Mouse (Mus musculus): ENCODE data around the gene Snx8. TPM values are rescaled to one million over a fixed set of nuclear protein-coding genes. Genes with fewer than 3 reads are reported as not detected.

The Snx8 gene
- polyA plus RNA-seq, 1 experiment from 2014 or later = 17.3 TPM

GRCm38 (mm10) chr5:140405126-140405525 is 16.1 kb upstream of the Snx8 start:
- no peaks in the 10 kb centered on the region for H3K9me3 ChIP-seq
- no peak overlapping the region for H3K9ac ChIP-seq
- 74% methylated on average over 6 of the region's 6 CpGs for WGBS
- no peak overlapping the region for H3K27ac ChIP-seq
- no peak overlapping the region for H3K4me3 ChIP-seq (replicated peaks)
- no peak overlapping the region for H3K4me2 ChIP-seq
- 0 out of 2 replicates have a peak, but pooled peaks cover 4% of the 10 kb centered on the region for H3K4me1 ChIP-seq
- no peaks in the 10 kb centered on the region for H3K27me3 ChIP-seq (replicated peaks)
- H3K36me3 ChIP-seq = no peaks in the 10 kb centered on the region
- no peak for ATAC-seq (ENCODE audit: insufficient read depth, low FRiP score, low read depth)

GRCm38 (mm10) chr5:140402640-140403270 is 13.7 kb upstream of the Snx8 start:
- Histone ChIP-seq H3K27me3 (replicated peaks) (no peaks in the 10 kb centered on the region), H3K36me3 (no peaks in the 10 kb centered on the region), H3K9ac (no peak overlapping the region), H3K9me3 (no peaks in the 10 kb centered on the region), H3K4me3 (replicated peaks) (no peak overlapping the region), H3K27ac (no peak overlapping the region), H3K4me2 (no peak overlapping the region), H3K4me1 (0 out of 2 replicates have a peak, but pooled peaks cover 4% of the 10 kb centered on the region)
- 71% methylated on average over 4 of the region's 4 CpGs for WGBS
- ATAC-seq (ENCODE audit: insufficient read depth, low FRiP score, low read depth) = no peak

- WGBS = 60% methylated on average over 8 of the region's 8 CpGs
- H3K9ac ChIP-seq = no peak overlapping the region
- no peaks in the 10 kb centered on the region for H3K27me3 ChIP-seq (replicated peaks)
- no peak overlapping the region for H3K4me3 ChIP-seq (replicated peaks)
- no peaks in the 10 kb centered on the region for H3K9me3 ChIP-seq
- no peaks in the 10 kb centered on the region for H3K36me3 ChIP-seq
- H3K27ac ChIP-seq = no peak overlapping the region
- no peak for ATAC-seq (ENCODE audit: insufficient read depth, low FRiP score, low read depth)
- no peak overlapping the region for H3K4me2 ChIP-seq
- H3K4me1 ChIP-seq = no peaks in the 10 kb centered on the region
Measured at GRCm38 (mm10) chr5:140396166-140396940, 7.3 kb upstream of the Snx8 start.

GRCm38 (mm10) chr5:140392701-140393100 is 3.6 kb upstream of the Snx8 start:
- Histone ChIP-seq H3K36me3 (no peaks in the 10 kb centered on the region), H3K4me1 (peaks cover 8% of the 10 kb centered on the region; the same call in 1 of the 2 replicates), H3K4me2 (no peak overlapping the region), H3K9me3 (no peaks in the 10 kb centered on the region), H3K27ac (no peak overlapping the region), H3K9ac (no peak overlapping the region), H3K4me3 (replicated peaks) (no peak overlapping the region), H3K27me3 (replicated peaks) (no peaks in the 10 kb centered on the region)
- ATAC-seq (ENCODE audit: insufficient read depth, low FRiP score, low read depth) = no peak
- 80% methylated on average over 3 of the region's 3 CpGs for WGBS

GRCm38 (mm10) chr5:140391981-140392380 is 2.9 kb upstream of the Snx8 start:
- peaks cover 8% of the 10 kb centered on the region; the same call in 1 of the 2 replicates for H3K4me1 ChIP-seq
- H3K4me3 ChIP-seq (replicated peaks) = no peak overlapping the region
- no peak for ATAC-seq (ENCODE audit: insufficient read depth, low FRiP score, low read depth)
- WGBS = 85% methylated on average over 5 of the region's 5 CpGs
- H3K27me3 ChIP-seq (replicated peaks) = no peaks in the 10 kb centered on the region
- no peaks in the 10 kb centered on the region for H3K36me3 ChIP-seq
- H3K9ac ChIP-seq = no peak overlapping the region
- no peaks in the 10 kb centered on the region for H3K9me3 ChIP-seq
- no peak overlapping the region for H3K27ac ChIP-seq
- no peak overlapping the region for H3K4me2 ChIP-seq

- no peaks in the 10 kb centered on the region for H3K9me3 ChIP-seq
- no peak overlapping the region for H3K27ac ChIP-seq
- no peak overlapping the region for H3K4me2 ChIP-seq
- no peak overlapping the region for H3K9ac ChIP-seq
- no peaks in the 10 kb centered on the region for H3K27me3 ChIP-seq (replicated peaks)
- WGBS = 76% methylated on average over 1 of the region's 1 CpGs
- ATAC-seq (ENCODE audit: insufficient read depth, low FRiP score, low read depth) = no peak
- H3K4me1 ChIP-seq = peaks cover 8% of the 10 kb centered on the region; the same call in 1 of the 2 replicates
- no peaks in the 10 kb centered on the region for H3K36me3 ChIP-seq
- no peak overlapping the region for H3K4me3 ChIP-seq (replicated peaks)
Measured at GRCm38 (mm10) chr5:140391435-140391834, 2.4 kb upstream of the Snx8 start.

- no peaks in the 10 kb centered on the region for H3K9me3 ChIP-seq
- H3K27me3 ChIP-seq (replicated peaks) = no peaks in the 10 kb centered on the region
- H3K36me3 ChIP-seq = no peaks in the 10 kb centered on the region
- peak overlapping the region; percentile 8; the same call in 1 of the 2 replicates for H3K27ac ChIP-seq
- peak overlapping the region; percentile 88 for H3K4me2 ChIP-seq
- H3K9ac ChIP-seq = no peak overlapping the region
- peak; percentile 41 for ATAC-seq (ENCODE audit: insufficient read depth, low FRiP score, low read depth)
- 55% methylated on average over 3 of the region's 3 CpGs for WGBS
- H3K4me3 ChIP-seq (replicated peaks) = peak overlapping the region; percentile 74
- H3K4me1 ChIP-seq = peaks cover 8% of the 10 kb centered on the region; the same call in 1 of the 2 replicates
Measured at GRCm38 (mm10) chr5:140389647-140390046, 585 bp upstream of the Snx8 start.

- H3K27me3 ChIP-seq (replicated peaks) = no peaks in the 10 kb centered on the region
- H3K27ac ChIP-seq = no peak overlapping the region
- 78% methylated on average over 12 of the region's 12 CpGs for WGBS
- H3K4me2 ChIP-seq = peak overlapping the region; percentile 88
- H3K4me1 ChIP-seq = peaks cover 11% of the 10 kb centered on the region
- no peaks in the 10 kb centered on the region for H3K36me3 ChIP-seq
- no peak for ATAC-seq (ENCODE audit: insufficient read depth, low FRiP score, low read depth)
- H3K9me3 ChIP-seq = no peaks in the 10 kb centered on the region
- H3K9ac ChIP-seq = no peak overlapping the region
- H3K4me3 ChIP-seq (replicated peaks) = peak overlapping the region; percentile 74
Measured at GRCm38 (mm10) chr5:140387816-140388510, 1.1 kb downstream of the Snx8 start.

GRCm38 (mm10) chr5:140387236-140387635 is 1.8 kb downstream of the Snx8 start:
- ATAC-seq (ENCODE audit: insufficient read depth, low FRiP score, low read depth) = no peak
- peaks cover 11% of the 10 kb centered on the region for H3K4me1 ChIP-seq
- H3K27ac ChIP-seq = no peak overlapping the region
- H3K27me3 ChIP-seq (replicated peaks) = no peaks in the 10 kb centered on the region
- no peaks in the 10 kb centered on the region for H3K9me3 ChIP-seq
- H3K4me3 ChIP-seq (replicated peaks) = no peak overlapping the region
- no peak overlapping the region for H3K4me2 ChIP-seq
- no peaks in the 10 kb centered on the region for H3K36me3 ChIP-seq
- no peak overlapping the region for H3K9ac ChIP-seq
- WGBS = 84% methylated on average over 7 of the region's 7 CpGs

GRCm38 (mm10) chr5:140384462-140384861 is 4.6 kb downstream of the Snx8 start:
- Histone ChIP-seq H3K36me3 (no peaks in the 10 kb centered on the region), H3K4me1 (peaks cover 11% of the 10 kb centered on the region), H3K27me3 (replicated peaks) (no peaks in the 10 kb centered on the region), H3K9me3 (no peaks in the 10 kb centered on the region), H3K9ac (no peak overlapping the region), H3K4me2 (no peak overlapping the region), H3K27ac (no peak overlapping the region), H3K4me3 (replicated peaks) (no peak overlapping the region)
- ATAC-seq (ENCODE audit: insufficient read depth, low FRiP score, low read depth) = no peak
- WGBS = 97% methylated on average over 1 of the region's 1 CpGs

- Histone ChIP-seq H3K4me1 (peaks cover 10% of the 10 kb centered on the region), H3K9ac (no peak overlapping the region), H3K9me3 (no peaks in the 10 kb centered on the region), H3K4me3 (replicated peaks) (no peak overlapping the region), H3K36me3 (no peaks in the 10 kb centered on the region), H3K4me2 (no peak overlapping the region), H3K27me3 (replicated peaks) (no peaks in the 10 kb centered on the region), H3K27ac (peak overlapping the region; percentile 11; the same call in 1 of the 2 replicates)
- WGBS = 17% methylated on average over 7 of the region's 7 CpGs
- ATAC-seq (ENCODE audit: insufficient read depth, low FRiP score, low read depth) = no peak; the same call in 1 of the 2 replicates
Measured at GRCm38 (mm10) chr5:140383559-140383958, 5.5 kb downstream of the Snx8 start.

- H3K27ac ChIP-seq = no peak overlapping the region
- 87% methylated on average over 6 of the region's 6 CpGs for WGBS
- ATAC-seq (ENCODE audit: insufficient read depth, low FRiP score, low read depth) = no peak
- H3K36me3 ChIP-seq = no peaks in the 10 kb centered on the region
- no peak overlapping the region for H3K4me2 ChIP-seq
- H3K9me3 ChIP-seq = no peaks in the 10 kb centered on the region
- H3K9ac ChIP-seq = no peak overlapping the region
- no peaks in the 10 kb centered on the region for H3K27me3 ChIP-seq (replicated peaks)
- H3K4me1 ChIP-seq = peaks cover 3% of the 10 kb centered on the region; the same call in 1 of the 2 replicates
- H3K4me3 ChIP-seq (replicated peaks) = no peak overlapping the region
Measured at GRCm38 (mm10) chr5:140382688-140383087, 6.4 kb downstream of the Snx8 start.

Data from stomach, embryonic 15.5 days (tissue).